8 mouse cellular contexts compared by ENCODE assay signal in genomic region chr6:114922355-114923096, GRCm38 (mm10). TPM values are rescaled to one million over a fixed set of nuclear protein-coding genes. Genes with fewer than 3 reads are reported as not detected.
A peak's percentile ranks its signal among the peaks of the same experiment; 100 is the strongest.
DNase-seq lines count a peak whose midpoint lies in the region; ATAC-seq and TF ChIP-seq lines count a peak whose summit lies in the region.
"Not testable (repeated sequence)": the region's sequence is repeated elsewhere in the genome, so short reads cannot be mapped to it uniquely, and the experiment has no call there.

No protein-coding gene starts in this region.

- H3K4me1 ChIP-seq in forebrain, embryonic 10.5 days = peaks cover 38% of the 10 kb centered on the region
- H3K4me1 ChIP-seq in kidney, adult 2 months (ENCODE audit: control insufficient read depth, insufficient read depth, low read length) = peaks cover 22% of the 10 kb centered on the region
- peaks cover 5 to 17% of the 10 kb centered on the region in 2 experiments; a peak in 3 of 4 replicates for H3K4me1 ChIP-seq in liver, embryonic 14.5 days (replicated peaks; ENCODE audit: control insufficient read depth in 2 of 2, insufficient read depth in 2 of 2, low read length in 1 of 2)
- H3K4me1 ChIP-seq in midbrain, postnatal 0 days (ENCODE audit: insufficient read depth, low read length) = peaks cover 12% of the 10 kb centered on the region; the same call in 1 of the 2 replicates
- peaks cover 19% of the 10 kb centered on the region for H3K4me1 ChIP-seq in thymus, adult 2 months (replicated peaks; ENCODE audit: control insufficient read depth, insufficient read depth, low read length)

- 72% methylated on average over 7 of the region's 7 CpGs for WGBS in forebrain, embryonic 10.5 days
- WGBS in kidney, adult 2 months = 76% methylated on average over 7 of the region's 7 CpGs
- WGBS in liver, embryonic 14.5 days (ENCODE audit: insufficient replicate concordance) = 54% methylated on average over 7 of the region's 7 CpGs
- 75% methylated on average over 7 of the region's 7 CpGs for WGBS in midbrain, postnatal 0 days
- WGBS in thymus, adult 2 months = 79% methylated on average over 7 of the region's 7 CpGs

- not testable (repeated sequence) for TF ChIP-seq POLR2A in kidney, adult 2 months (IDR thresholded peaks at IDR 0.05; ENCODE audit: low read depth, low read length); thymus, adult 2 months (IDR thresholded peaks at IDR 0.05; ENCODE audit: control insufficient read depth, extremely low read depth, insufficient read depth, low read length, poor library complexity)

- H3K9me3 ChIP-seq in forebrain, embryonic 10.5 days; liver, embryonic 14.5 days (ENCODE audit: control insufficient read depth, low read length); midbrain, postnatal 0 days (ENCODE audit: low read length): not testable (repeated sequence)

- peaks cover 14% of the 10 kb centered on the region for H3K36me3 ChIP-seq in forebrain, embryonic 10.5 days (replicated peaks)
- H3K36me3 ChIP-seq in kidney, adult 2 months (ENCODE audit: control insufficient read depth, insufficient read depth, low read length); liver, embryonic 14.5 days (replicated peaks; ENCODE audit: control insufficient read depth, insufficient read depth, low read depth); midbrain, postnatal 0 days (ENCODE audit: insufficient read depth, low read length); thymus, adult 2 months (ENCODE audit: control insufficient read depth, insufficient read depth, low read length): not testable (repeated sequence)

- not testable (repeated sequence) for ATAC-seq in liver, embryonic 14.5 days (ENCODE audit: insufficient read depth); midbrain, postnatal 0 days (ENCODE audit: low FRiP score)

- not testable (repeated sequence) for TF ChIP-seq EP300 in liver, embryonic 14.5 days (IDR thresholded peaks at IDR 0.05; ENCODE audit: low read depth)

- TF ChIP-seq CTCF in kidney, adult 2 months (conservative IDR thresholded peaks at IDR 0.05; ENCODE audit: insufficient read depth, insufficient read length, low read depth, low read length) = peak; percentile 50
- peak; percentile 76 for TF ChIP-seq CTCF in liver, embryonic 14.5 days (IDR thresholded peaks at IDR 0.05; ENCODE audit: low read depth)
- TF ChIP-seq CTCF in midbrain, postnatal 0 days (IDR thresholded peaks at IDR 0.05) = peak; percentile 64
- not testable (repeated sequence) for TF ChIP-seq CTCF in thymus, adult 2 months (IDR thresholded peaks at IDR 0.05; ENCODE audit: borderline replicate concordance, control insufficient read depth, extremely low read depth, insufficient read depth, low read length, poor library complexity)

- H3K4me3 ChIP-seq in forebrain, embryonic 10.5 days; kidney, adult 2 months (ENCODE audit: insufficient read depth, low read depth, low read length); liver, embryonic 14.5 days (ENCODE audit: insufficient read depth in 1 of 2, low read depth in 2 of 2, low read length in 2 of 2); midbrain, postnatal 0 days (ENCODE audit: low read depth, low read length); thymus, adult 2 months (ENCODE audit: control insufficient read depth, insufficient read depth, low read length): not testable (repeated sequence)

- not testable (repeated sequence) for H3K27me3 ChIP-seq in forebrain, embryonic 10.5 days (ENCODE audit: poor library complexity, severe bottlenecking); kidney, adult 2 months (replicated peaks; ENCODE audit: control insufficient read depth, insufficient read depth, low read length); liver, embryonic 14.5 days (ENCODE audit: control insufficient read depth, insufficient read depth, low read length); midbrain, postnatal 0 days (ENCODE audit: insufficient read depth, low read length); thymus, adult 2 months (ENCODE audit: control insufficient read depth, insufficient read depth, low read length)

- peak; percentile 71 for DNase-seq in CD4-positive helper T cell, adult 2 months (ENCODE audit: low read depth, low spot score)
- peak; percentile 46 for DNase-seq in T-cell, adult 2 months (ENCODE audit: low spot score)
- peak; percentile 62 for DNase-seq in embryo, embryonic 10 days (ENCODE audit: low spot score)
- DNase-seq in forebrain, embryonic 10.5 days (ENCODE audit: extremely low spot score, low spot score); kidney, adult 2 months; midbrain, postnatal 0 days (ENCODE audit: low spot score): not testable (repeated sequence)
- DNase-seq in liver, embryonic 14.5 days (ENCODE audit: low read depth in 3 of 3, low spot score in 3 of 3) = peak in 1 of 3 experiments; percentile 47
- peak; percentile 52 for DNase-seq in thymus, adult 2 months

- not testable (repeated sequence) for H3K9ac ChIP-seq in liver, embryonic 14.5 days (replicated peaks); midbrain, postnatal 0 days (replicated peaks; ENCODE audit: low read length, poor library complexity, severe bottlenecking)

- 0 out of 2 replicates have a peak overlapping the region, but pooled peaks have one; percentile 3 for H3K27ac ChIP-seq in forebrain, embryonic 10.5 days
- H3K27ac ChIP-seq in kidney, adult 2 months (ENCODE audit: insufficient read depth, low read depth, low read length); liver, embryonic 14.5 days; midbrain, postnatal 0 days (ENCODE audit: low read depth, low read length); thymus, adult 2 months (ENCODE audit: control insufficient read depth, insufficient read depth, low read length): not testable (repeated sequence)

- H3K4me2 ChIP-seq in liver, embryonic 14.5 days (ENCODE audit: low read depth); midbrain, postnatal 0 days (ENCODE audit: low read depth, low read length, poor library complexity, severe bottlenecking): not testable (repeated sequence)

RNA-seq across cellular contexts. Expression of gene Vgll4, which starts 47.3 kb away (rescaled TPM):
- polyA plus RNA-seq in forebrain, embryonic 10.5 days (2016; fragmentation: Nextera tagmentation; extraction: Ambion mirVana) = 79.0 and 81.7 TPM in 2 replicates
- polyA plus RNA-seq in kidney, adult 2 months (2012; rRNA removed) = 60.5 and 66.6 TPM in 2 replicates
- 4.6 TPM in 2 replicates for polyA plus RNA-seq in liver, embryonic 14.5 days (2012; rRNA removed)
- 5.5 and 7.3 TPM in 2 replicates for polyA plus RNA-seq in liver, embryonic 14.5 days (2014; fragmentation: Nextera tagmentation; extraction: Ambion mirVana)
- total RNA-seq in midbrain, postnatal 0 days (2014; rRNA removed) = 43.7 and 58.5 TPM in 2 replicates
- polyA plus RNA-seq in midbrain, postnatal 0 days (2015; fragmentation: Nextera tagmentation; extraction: Ambion mirVana) = 36.0 and 40.7 TPM in 2 replicates
- polyA plus RNA-seq in thymus, adult 2 months (2012; rRNA removed) = 107 and 108 TPM in 2 replicates
